Mouse (Mus musculus) naive thymus-derived CD4-positive, alpha-beta T cell, adult 2 months (primary cell): ENCODE results near the gene Cutc.
A peak's percentile ranks its signal among the peaks of the same experiment; 100 is the strongest.

Experiments
- DNase-seq: peaks from one replicate; pipeline ENCODE4 v3.0.0-alpha.2; 2011; ENCODE audit warnings: low read depth

The Cutc gene

DNA sequence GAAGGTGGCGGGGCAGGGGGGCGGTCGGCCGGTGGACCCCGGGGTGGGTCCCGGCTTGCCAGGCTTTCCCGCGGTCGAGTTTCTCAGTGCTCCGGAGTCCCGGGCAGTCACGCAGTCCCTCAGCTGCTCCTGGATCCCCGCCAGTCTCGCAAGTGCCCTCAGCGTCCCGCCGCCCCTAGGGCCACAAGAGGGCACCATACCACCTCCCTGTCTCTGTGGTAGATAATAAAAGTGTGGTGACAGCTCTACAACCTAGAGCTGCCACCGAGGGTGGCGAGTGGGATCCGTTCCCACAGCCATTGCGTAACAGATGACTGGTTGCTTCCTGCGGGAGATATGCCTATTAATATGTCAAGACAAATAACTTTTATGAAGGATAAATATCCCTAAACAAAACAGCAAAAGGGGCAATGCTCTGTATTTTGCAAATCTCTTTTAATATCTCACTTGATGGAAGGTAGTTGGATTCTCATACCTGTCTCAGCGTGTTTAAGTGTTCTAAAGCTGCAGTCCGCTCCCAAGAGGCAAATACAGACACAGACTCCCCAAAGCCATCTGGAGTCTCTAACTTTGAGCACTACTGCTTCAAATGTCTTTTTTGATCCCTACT lies 535 bp downstream of the Cutc start:
- peak; percentile 94 for DNase-seq

DNA sequence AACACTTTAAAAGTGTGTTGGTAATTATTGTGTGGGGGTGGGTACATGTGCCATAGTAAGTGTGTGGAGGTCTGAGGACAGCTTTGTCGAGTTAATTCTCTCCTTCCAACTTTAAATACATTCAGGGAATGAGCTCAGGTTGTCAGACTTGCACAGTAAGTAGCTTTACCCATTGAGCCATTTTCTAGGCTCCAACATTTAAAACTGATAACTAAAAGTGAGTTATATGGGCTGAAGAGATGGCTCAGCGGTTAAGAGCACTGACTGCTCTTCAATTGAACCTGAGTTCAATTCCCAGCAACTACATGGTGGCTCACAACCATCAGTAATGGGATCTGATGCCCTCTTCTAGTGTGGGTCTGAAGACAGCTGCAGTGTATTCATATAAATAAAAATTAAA lies 1.4 kb downstream of the Cutc start:
- no peak for DNase-seq

DNA sequence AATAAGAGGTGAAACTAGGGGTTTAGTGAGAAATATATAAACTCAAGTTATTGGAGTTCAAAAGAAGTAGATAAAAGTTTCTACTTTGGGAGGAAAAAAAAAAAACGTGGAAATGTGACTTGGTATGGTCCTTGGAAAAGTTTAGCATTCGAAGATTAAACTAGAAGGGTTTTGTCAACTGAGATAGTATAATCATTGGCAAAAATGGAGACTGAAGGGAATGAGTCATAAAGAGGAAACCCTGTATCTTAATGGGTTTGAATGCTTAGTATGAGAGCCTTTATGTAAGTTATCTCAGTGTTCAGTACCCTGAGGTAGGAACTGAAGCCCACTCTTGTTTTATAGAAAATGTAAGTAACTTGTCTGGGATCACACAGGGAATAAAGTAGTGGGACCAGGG lies 2.1 kb downstream of the Cutc start:
- DNase-seq: no peak

DNA sequence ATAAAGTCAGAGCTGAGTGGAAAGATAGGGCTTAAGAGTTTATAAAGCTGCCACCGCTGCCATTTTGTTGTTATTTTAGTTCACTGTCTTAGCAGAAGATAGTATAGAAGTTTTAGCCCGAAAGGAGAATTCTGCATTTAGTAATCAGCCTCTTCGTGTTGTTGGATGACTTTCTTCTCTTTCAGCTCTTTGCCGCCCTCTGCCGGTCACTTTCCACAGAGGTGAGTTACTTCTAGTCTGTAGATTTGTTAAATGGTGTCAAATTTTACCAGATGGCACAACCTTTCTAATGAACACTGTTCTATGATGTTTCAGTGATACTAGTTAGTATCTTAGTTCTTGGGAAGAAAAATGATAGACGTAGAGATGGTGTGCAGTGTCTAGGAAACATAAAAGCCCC lies 7.7 kb downstream of the Cutc start:
- peak; percentile 90 for DNase-seq

DNA sequence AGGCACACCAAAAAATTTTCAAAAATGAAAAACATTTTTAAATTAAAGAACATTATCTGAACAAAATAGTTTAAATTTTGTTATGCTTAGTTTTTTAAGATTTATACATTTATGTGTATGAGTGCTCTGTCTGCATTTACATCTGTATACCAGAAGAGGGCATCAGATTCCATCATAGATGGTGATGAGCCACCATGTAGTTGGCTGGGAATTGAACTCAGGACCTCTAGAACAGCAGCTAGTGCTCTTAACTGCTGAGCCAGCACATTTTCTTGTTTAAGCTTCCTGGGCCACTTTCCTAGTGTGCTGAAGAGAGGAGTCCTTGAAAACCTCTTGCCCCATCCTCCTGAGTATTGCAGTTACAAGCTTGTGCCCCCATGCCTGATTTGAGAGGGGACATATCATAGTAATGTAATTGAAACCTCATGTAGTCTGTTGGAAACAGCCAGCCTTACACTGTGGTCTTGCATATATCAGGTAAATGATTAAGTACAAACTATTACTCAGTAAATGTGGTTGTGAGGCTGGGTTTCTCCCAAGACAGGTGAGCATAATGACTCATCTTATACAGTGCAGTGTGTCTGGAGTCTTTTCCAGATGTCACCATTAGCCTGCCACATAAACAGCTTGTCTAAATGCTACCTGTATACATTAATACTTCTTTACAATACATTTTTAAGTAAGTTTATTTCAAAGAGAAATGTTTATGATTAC lies 8.9 kb downstream of the Cutc start:
- DNase-seq: no peak

DNA sequence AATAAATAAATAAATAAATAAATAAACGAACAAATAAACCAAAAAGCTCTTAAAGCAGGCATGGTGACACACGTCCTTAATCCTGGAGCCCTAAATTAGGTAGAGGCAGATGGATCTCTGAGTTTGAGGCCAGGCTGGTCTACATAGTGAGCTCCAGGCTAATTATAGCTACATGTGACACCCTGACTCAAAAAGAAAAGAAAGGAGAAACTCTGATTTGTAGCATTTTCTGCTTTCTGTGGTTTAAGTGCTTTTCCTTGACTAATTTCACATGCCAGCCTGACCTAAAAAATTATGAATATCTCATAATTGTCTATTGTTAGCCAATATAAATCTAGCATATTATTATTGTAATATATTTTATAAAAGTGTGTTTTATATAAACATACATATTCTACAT lies 9.6 kb downstream of the Cutc start:
- DNase-seq: no peak

DNA sequence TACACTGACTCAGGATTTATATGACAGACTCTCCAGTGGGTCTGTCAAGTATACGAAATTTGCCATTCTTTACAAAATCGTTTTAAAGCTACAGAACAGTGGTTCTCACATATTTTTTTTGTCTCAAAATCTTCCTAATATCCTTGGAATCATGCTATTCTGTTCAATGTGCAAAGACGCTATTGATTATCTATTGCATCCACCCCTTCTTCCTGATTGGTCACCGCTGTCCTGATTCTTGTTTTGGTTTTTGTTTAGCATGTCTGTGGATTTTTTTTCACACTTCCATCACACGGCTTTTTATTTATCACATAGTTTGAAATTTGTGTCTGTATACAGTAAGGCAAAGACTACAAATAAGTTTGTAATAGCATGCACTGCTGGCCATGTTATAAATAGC lies 13.7 kb downstream of the Cutc start:
- DNase-seq: no peak

DNA sequence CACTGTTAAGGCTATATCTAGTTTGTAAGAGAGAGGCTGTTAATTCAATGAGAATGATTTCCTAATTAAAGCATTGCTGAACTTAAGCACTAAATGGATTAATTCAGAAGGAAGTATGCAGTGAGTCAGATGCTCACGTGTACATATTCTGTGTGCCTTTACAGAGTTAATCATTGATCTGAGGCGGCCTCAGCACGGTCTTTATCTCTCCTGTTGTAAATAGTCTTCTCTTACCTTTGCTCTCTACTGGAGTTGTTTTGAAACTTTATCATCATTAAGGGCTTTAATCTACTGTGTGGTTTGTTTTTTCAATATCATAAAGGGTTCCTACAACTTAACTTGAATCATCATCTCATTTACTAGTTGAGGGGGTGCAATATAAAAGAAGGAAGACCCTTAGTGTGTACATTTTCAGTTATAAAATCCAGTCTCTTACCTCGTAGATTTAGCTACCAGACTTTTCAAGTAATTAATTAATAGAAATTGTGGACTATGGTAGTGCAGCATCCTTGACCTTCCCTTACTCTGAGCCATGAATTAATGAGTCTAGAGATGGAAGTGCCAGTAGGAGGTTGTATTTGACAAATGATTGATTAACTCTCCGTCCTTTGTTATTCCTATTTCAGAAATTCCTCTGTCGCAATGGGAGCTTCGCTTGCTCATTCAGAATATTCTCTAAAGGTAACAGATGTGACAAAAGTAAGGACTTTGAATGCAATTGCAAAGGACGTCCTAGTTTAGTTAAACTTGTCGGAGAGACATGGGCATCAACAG lies 14.9 kb downstream of the Cutc start:
- DNase-seq: no peak

DNA sequence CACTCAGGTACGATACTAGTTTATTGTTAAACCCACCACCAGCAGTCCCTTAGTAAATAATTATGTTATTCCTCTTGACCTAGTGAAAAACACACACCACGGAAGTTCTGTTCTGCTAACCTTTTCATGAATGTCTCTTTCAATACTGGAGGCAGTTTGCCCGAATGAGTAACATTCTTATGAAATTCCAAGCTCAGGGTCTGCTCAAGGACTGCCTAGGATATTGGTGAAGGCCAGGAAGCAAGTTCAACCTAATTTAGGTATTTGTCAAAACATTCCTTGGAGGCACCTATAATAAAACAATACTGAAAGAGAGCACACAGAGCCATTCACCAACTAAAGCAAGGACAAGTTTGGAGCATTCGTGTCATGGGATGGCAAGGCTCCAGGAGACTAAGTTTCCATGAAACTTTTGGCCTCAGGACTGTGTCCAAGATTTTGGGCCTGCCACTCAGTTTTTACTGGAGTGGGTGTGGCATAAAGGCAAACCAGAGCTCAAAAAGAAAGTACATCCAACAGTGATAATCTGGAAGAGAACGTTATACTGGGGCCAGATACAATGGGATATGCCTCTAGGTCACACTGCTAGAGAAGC lies 16.7 kb downstream of the Cutc start:
- DNase-seq: no peak

DNA sequence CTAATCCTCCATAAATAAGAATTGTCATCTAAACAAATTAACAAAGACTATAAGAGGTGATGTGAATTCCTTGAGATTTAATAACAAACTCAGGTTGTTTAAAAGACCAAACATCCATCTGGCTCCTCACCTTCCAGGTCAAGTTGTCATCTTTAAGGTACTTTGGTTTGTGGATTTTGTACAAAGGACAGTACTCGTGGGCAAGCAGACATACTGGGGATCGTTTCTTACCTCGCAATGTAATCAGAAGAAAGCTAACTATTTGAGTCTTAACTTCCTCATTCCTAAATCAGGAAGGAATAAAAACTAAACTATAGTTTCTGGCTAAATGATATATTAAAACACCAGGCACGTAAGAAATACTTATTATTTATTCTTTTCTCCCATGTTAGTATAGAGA lies 17.8 kb downstream of the Cutc start:
- no peak for DNase-seq

DNA sequence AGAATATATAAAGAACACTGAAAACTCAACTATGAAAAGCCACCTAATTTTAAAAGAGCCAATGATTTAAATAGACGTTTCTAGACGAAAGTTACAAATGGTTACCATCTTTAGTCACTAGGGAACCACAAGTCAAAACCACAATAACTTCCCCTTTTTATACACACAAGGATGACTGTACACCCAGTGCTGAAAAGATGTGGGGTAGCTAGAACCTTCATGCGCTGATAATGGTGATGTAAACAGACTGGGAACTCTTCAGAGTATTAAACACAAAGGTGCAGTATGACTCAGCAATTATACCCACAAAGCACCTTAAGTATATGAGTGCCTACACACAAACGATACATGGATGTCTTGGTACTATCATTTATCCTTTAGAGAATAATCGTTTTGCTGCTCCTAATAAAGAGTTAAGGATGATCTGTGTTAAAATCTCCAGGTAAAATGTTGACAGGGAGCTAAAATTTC lies 18.7 kb downstream of the Cutc start:
- no peak for DNase-seq

DNA sequence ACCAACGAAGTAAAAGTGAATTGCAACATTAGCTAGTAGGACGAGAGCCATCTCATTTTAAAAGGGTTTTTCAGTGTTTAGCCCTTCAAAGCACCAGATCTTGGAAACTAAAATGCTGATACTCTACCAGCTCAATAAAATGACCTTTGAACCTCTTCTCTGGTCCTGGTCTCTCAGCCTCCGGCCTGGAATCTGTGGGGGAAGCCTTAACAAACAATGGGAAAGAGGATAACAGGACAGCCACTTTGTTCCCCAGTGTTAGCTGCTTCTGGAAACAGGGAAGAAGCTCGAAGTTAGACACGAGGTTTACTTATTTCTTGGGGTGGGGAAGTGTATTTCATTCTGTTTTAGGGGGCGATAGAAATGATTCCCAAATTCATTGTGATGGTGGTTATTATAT lies 19.5 kb downstream of the Cutc start:
- DNase-seq: no peak

DNA sequence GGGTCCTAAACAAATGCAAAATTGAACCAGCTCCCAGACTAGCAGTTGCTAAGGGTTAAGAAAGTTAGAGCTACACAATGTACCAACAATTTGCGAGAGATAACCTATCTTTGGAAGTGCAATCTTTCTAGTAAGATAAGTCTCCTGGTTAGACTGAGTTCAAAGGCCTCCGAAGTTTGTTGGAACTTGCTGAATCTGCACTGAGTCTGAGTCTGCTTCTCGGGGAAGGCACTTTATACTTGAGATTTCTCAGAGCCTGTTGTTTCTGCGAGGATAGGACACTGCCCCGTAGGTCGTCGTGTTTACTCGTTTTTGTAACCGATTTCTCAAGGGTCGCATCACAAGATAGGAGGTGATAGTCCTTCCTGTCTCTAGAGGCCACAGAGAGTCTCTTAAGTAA lies 22.6 kb downstream of the Cutc start:
- no peak for DNase-seq

DNA sequence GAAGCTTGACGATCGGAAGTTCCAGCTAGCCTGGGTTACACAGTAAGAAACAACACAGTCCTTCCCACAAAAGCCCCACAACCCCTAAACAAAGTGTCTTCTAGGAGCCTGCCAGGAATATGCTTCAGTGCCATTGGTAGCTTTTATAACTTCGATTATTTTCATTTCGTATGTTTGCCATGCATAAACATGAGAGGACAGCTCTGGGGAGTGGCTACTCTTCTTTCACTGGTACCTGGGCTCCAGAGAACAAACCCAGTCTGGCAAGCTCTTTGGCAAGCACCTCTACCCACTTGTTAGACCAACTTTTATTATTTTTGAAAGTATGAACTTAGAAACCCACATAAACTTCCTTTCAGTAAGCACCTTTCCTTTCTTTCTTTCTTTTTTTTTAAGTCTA lies 23.8 kb downstream of the Cutc start:
- DNase-seq: no peak

DNA sequence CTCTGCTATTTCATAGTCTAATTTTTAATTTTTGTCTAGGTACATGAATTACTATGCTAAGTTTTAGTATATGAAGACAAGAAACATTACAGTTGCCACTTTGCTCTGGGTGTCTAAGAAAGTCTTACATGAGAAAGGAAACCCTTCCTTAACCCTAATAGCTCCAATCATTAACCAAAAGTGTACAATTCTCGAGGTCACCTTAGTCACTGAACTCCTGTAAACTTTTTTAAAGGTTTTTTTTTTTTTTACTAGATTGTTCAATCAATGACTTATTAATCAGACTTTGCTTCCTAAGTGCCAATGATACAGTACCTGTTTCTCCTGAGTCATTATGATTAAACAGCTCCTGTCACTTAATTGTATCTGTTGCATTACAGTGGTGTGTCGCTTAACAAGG lies 24.5 kb downstream of the Cutc start:
- no peak for DNase-seq

DNA sequence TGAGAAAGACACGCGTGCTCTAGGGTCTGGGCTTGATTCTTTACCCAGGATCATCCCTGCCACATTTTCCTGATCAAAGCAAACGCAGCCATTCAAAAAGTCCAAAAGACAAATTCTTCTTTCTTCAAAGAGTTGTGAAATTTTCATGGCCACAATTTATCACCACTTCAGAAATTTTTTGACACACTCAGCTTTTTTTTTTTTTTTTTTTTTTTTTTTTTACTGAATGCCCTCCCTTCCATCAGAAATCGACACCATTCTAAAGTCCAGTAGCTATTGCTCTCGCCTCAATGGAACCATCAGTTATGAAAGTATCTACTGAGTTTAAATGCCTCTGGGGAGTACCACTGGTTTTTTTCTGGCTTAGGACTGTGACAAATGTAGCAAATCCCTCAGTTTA lies 27.6 kb downstream of the Cutc start:
- DNase-seq: no peak

DNA sequence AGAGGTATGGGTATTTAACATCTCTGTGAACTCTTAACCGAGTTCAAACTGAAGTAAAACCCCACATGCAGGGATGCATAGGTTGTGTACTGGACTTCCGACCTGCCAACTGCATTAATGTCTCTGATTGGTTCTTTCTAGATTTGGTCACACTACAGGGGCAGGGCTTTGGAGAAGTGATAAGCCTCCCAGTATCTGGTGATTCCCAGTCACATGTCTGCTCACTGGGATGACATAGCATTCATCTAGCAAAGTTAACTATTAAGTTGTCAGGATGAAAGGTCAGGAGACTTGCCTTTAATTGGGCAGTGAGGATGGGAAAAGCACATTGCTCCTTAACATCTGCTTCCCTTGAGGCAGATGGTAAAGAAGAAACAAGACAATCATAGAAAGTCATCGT lies 29.2 kb downstream of the Cutc start, which contains the start of gene Abcc2:
TSS of gene Abcc2 (plus strand) at position 213 of the 400 bp plus-strand sequence.
- DNase-seq: no peak

DNA sequence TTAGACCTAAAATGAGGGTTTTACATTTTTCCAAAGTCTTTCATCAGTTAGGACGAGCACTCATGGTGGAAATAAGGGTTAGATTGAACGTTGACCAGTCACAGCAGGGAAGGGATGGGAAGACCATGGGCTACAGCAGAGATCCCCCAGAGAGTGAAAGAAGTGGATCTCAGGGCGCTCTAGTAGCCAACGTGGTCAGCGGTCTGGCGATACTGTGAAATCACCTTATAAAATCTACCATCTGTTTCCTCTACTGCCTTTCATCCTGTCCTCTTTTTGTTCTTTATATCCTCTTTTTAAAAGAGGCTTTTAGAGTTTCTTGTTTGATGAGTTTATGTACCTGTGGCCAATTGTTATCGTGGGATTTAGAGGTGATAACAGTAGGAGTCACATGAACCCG lies 32.0 kb downstream of the Cutc start:
- DNase-seq: no peak

DNA sequence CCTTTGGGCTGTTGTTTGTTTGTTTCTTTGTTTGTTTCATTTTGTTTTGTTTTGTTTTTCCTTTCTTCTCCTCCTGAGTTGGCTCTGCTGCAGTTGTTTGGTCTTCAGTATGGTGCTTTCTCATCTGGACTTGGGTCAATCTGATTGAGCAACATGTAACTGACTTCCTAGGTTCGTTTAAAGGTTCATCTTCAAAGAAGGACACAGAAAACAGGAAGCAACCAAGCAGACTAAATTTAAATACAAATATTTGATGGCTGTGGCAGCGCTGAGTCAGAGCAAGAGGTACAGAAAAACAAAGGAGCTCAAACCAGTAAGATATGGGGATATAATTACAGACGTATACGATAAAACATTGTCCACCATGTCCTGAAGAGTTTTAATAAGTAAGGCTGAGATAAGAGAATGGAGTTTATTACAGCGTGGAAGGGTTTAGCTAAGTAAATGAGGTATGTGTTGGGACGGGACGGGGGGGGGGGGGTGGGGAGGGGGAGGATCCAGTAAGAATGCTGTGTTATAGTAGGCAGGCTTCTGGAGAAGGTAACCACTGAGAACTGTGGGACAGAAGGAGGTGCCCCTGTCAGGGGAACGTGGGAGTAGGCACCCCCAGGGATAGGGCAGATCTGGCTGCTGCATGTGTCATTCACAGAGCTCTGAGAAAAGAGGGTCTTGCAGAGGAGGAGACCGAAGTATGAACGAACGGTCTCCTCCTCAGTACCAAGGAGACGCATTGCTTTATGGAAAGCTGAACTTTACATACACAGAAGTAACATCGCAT lies 33.6 kb downstream of the Cutc start:
- no peak for DNase-seq

DNA sequence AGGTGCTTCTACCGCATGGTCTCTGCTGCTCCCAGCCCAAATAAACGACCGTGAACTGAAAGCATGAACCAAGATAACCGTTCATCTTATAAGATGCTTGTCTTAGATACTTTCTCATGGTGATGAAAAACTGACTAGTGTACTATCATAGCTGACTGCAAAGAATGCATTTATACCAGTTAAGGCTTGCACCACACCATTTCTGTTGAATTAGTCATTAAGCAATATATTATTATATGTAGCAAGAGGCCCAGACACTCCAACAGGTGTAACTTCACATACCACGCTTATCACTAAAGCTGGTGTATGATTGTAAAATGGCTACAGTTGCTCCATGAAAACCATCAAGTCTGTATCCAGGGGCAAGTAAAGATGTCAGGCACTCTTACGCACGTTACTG lies 37.0 kb downstream of the Cutc start:
- no peak for DNase-seq

DNA sequence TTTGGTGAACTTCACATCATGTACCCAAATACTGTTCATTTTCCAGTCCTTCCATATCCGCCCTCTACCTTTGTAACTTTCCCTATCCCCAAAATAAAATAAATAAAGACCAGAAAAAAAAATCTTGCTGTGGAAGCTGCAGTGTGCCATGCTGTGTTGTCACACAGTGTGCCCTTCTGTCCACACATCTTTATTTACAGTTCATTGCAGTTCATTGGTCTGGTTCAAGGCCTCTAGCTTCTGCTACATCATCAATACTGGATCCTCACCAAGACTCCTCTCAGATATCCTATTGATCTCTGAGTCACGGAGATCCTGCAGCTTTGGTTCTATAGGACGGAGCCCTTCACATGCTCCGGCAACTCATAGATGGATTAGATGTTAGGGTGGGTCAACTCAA lies 39.7 kb downstream of the Cutc start:
- DNase-seq: no peak

DNA sequence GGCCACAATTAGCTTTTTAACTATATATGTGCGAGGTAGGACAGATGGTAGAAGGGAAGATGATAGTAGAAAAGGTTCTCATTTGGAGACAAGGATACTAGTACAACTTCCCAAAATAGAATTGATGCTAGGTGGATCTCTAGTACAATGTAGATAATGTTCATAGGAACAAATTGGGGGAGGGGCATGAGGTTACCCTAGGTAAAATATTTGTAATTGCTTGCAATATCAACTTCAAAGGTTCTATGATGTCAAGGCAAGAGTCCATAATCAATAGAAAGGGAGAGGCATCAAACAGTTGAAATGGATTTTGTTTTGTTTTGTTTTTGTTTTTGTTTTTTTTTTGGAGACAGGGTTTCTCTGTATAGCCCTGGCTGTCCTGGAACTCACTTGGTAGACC lies 41.2 kb downstream of the Cutc start:
- no peak for DNase-seq
